Mouse (Mus musculus) erythroid progenitor cell, adult 5-6 weeks (primary cell): ENCODE measurements around the gene Gnrhr. TPM values are rescaled to one million over a fixed set of nuclear protein-coding genes. Genes with fewer than 3 reads are reported as not detected.

Experiments used
- ATAC-seq: replicated peaks from 2 replicates; pipeline ENCODE4 v1.8.0; 2016; ENCODE audit warnings: moderate number of reproducible peaks, mild to moderate bottlenecking, moderate TSS enrichment, inconsistent platforms; ENCODE audit not compliant: poor library complexity, low FRiP score, severe bottlenecking
- total RNA-seq, 2 experiments: library from RNA; stranded (forward) in 1 of 2; stranded (reverse) in 1 of 2; fragments of 150-400 nt in 1 of 2; fragments of 186-747, 209-891 nt in 1 of 2; gene quantifications; 2 replicates each; pipeline versions ENCODE4 v1.2.3 to v1.2.4; 2015 to 2017; ENCODE audit warnings: low replicate concordance in 2 of 2

The Gnrhr gene
- total RNA-seq (2015; ENCODE audit: low replicate concordance) (not detected in 2 replicates), total RNA-seq (2017; ENCODE audit: low replicate concordance) (not detected in 2 replicates)

GRCm38 (mm10) chr5:86197801-86198200, at the start of gene Gnrhr:
Gnrhr (minus strand) TSS chr5:86197901.
- no peak for ATAC-seq

- ATAC-seq = no peak
Observed at GRCm38 (mm10) chr5:86246559-86246958, 48.9 kb upstream of the Gnrhr start.

DNA sequence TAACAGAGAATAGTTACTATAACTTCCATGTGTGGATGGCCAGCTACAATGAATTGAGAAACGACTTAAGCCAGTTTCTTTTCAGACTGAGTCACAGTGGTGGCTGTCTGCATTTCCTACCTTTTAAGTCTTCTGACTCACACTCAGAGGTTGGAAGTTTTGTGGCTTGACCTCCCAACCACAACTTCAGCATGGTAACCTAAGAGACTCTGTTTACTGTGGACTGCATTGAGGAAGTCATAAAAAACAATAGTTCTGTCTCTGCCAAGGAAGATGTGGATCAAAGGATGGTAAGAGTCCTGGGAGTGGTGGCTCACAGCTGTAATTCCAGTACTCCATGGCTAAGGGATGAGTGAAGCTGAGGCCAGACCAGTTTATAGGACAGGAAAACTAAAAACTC, 47.2 kb upstream of the Gnrhr start:
- no peak for ATAC-seq

DNA sequence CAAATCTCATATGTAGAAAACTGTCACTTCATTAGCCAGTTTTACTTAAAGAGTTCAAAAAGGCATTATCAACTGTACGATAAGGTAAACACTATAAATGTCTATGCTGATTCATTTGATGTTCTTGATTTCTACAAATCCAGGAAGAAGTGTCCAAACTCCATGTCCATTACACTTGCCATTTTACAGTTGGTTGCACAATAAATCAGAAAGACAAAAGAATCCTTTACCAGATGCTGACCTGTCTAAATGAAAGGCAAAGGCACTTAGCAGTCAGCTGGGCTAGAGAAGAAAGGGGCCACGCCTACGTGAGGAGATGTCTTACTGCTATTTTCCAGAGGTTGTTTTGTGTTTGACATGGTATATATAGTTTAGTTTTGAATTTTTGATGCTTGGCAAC, 46.6 kb upstream of the Gnrhr start:
- ATAC-seq = no peak

DNA sequence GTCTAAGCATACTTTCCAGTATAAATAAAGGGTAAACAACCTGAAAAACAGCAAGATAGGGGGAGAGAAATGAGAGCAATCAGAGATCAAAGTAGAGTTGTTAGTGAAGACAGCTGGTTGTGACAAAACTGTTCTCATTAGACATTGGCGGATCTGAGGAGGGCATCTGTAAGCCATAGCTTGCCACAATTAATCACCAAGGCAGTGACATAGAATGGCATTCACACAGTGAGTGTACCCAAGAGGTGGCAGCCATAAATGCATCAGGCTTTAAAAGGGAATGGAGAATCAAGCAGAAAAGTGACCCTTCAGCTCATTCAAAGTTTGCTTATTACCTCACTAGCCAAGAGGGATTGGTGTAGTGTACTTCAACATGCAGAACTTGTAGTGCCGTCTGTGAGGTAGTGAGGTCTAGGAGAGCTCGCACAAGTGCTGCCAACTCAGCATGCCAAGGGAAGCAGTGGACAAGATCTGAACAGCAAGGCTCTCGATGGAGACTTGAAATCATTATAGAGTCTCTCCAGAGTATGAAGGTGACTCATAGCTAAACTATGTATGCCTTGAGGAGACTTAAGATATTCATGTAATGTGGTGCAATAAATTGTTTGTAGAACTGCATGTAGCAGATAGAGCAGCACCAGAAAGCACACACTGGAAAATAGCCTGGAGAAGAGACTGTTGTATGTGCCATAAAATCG, 29.6 kb upstream of the Gnrhr start:
- ATAC-seq = no peak

DNA sequence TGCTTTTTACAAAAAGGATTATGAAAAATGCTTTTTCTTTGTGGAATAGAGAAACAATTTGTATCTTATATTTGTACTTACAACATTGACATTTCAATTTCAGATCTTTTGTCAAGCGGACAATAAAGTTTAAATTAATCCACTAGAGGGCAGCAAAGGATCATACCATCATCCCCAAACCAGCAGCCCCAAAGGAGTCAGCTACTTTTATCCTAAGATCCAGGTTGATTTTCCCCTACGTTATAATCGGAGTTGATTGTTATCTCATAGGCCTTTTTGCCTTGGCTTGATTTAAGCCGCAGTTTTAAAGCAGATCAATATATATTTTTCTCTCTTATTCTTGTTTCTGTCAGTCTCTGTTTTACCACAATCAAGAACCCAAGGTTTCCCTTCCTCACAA, 6.3 kb downstream of the Gnrhr start:
- no peak for ATAC-seq

- ATAC-seq = peak; percentile 76
Observed at GRCm38 (mm10) chr5:86190770-86191169, 6.9 kb downstream of the Gnrhr start.

DNA sequence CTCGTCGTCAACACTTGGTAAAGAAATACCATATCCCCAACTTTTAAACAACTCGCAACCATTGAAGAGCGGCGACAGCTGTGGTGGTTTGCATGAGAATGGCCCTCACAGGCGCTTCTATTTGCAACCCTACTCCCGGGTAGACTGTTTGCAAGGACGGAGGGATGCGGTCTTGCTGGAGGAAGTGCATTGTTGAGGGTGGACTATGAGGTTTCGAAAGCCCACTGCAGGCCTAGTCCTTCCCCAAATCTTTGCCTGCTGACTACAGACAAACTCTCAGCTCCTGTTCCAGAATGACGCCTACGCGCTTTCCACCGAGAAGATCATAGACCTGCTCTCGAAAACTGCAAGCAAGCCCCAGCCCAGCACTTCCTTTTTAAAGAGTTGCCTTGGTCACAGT, 7.4 kb downstream of the Gnrhr start:
- ATAC-seq = no peak

- ATAC-seq = no peak
Observed at GRCm38 (mm10) chr5:86187441-86187840, 10.3 kb downstream of the Gnrhr start.

DNA sequence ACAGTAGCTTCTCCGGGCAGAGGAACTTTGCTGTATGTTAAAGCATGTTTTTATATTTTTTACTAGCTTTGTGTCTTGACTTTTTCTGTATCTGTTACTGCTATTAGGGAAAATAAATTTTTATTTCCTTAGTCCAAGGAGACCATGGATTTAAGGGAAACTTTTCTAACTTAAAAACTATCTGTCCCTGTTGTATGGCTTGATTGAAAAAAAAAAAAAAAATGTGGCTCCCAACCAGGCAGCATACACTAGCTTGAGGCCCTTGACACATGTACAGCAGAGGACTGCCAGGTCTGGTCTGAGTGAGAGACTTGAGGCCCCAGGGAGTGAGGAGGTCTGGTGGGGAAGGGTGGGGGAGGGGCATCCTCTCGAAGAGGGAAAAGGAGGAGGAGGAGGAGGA, 23.9 kb downstream of the Gnrhr start:
- ATAC-seq = no peak

DNA sequence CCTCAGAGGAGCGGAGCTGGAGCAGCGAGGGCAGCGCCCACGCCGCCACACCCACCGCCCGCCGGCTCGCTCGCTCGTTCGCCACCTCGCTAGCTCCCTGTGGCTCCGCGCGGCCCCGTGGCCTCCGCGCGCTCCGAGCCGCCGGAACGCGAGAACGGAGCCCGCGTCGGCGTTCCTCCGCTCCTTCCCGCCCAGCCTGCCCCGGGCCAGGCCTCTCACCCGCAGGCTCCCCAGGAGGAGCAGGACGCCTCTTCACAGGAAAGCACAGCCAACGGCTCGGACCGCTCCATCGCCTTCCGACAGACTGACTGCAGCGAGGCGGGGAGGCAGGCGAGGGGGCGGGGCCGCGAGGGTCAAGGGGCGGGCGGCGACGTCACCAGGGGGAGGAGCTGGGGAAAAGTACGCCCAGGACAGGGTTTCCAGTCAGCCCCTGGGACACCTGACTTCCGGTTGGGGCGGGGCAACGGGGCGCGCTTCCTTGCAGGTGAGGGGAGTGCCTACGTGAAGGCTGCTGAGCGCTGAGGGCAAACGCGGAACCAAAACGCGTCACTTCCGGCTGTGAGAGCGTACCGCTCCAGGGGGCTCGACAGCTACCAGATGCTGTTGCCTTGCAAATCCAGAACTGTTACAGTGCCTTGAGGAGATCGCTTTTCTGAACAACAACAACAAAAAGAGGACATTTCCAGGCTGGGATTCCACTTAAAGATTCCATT, 25.1 kb downstream of the Gnrhr start, which contains the start of gene Uba6:
Gene Uba6, minus strand, starts transcription at position 355 of the 713 bp plus-strand sequence.
- peak; percentile 97 for ATAC-seq

GRCm38 (mm10) chr5:86172088-86172448, 25.6 kb downstream of the Gnrhr start:
- peak; percentile 37 for ATAC-seq

Other genes with a start within 250 kb of the Gnrhr start
- gene Cenpc1, start 132.3 kb downstream of the Gnrhr start, total RNA-seq (2015; ENCODE audit: low replicate concordance) = 176 and 205 TPM in 2 replicates
- 163 and 170 TPM in 2 replicates for gene Cenpc1, start 132.3 kb downstream of the Gnrhr start, total RNA-seq (2017; ENCODE audit: low replicate concordance)
- gene Stap1, start 126.2 kb downstream of the Gnrhr start, total RNA-seq (2015; ENCODE audit: low replicate concordance) = 16.2 and 30.6 TPM in 2 replicates
- gene Stap1, start 126.2 kb downstream of the Gnrhr start, total RNA-seq (2017; ENCODE audit: low replicate concordance) = 4.7 and 5.9 TPM in 2 replicates
- gene Uba6, start 25.1 kb downstream of the Gnrhr start, total RNA-seq (2015; ENCODE audit: low replicate concordance) = 10.1 and 13.0 TPM in 2 replicates
- 5.6 and 10.7 TPM in 2 replicates for gene Uba6, start 25.1 kb downstream of the Gnrhr start, total RNA-seq (2017; ENCODE audit: low replicate concordance)
- gene Tmprss11c, start 91.4 kb upstream of the Gnrhr start, total RNA-seq (2015; ENCODE audit: low replicate concordance) = not detected in 2 replicates
- not detected in 2 replicates for gene Tmprss11c, start 91.4 kb upstream of the Gnrhr start, total RNA-seq (2017; ENCODE audit: low replicate concordance)
- not detected in 2 replicates for gene Tmprss11d, start 175.5 kb upstream of the Gnrhr start, total RNA-seq (2015; ENCODE audit: low replicate concordance)
- gene Tmprss11d, start 175.5 kb upstream of the Gnrhr start, total RNA-seq (2017; ENCODE audit: low replicate concordance) = not detected in 2 replicates